In the genomic region with DNA sequence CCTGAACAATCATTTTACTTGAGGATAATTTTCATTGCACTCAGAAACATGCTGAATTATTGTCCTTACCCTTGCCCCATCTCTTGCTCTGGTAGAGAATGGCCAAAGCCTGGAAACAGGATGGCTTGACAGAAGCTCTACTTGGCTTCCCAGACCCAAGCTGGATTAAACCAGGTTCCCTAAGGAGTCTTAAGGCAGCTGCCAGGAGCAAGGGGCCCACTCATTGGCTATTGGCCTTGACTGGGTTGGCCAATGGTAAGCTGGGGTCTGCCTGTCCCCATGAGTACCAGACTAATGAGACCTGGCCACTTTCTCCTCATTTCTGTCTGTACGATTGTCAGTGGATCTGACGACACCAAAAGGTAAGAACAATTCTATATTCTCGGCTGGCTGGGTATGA, we compare ENCODE assay signal across 22 mouse cellular contexts. TPM values are rescaled to one million over a fixed set of nuclear protein-coding genes. Genes with fewer than 3 reads are reported as not detected.
DNase-seq lines count a peak whose midpoint lies in the region; ATAC-seq and TF ChIP-seq lines count a peak whose summit lies in the region.
"Had no signal": no experiment of that assay in that cellular context is flagged by ENCODE, and none has a peak within 500 bp of the region (broad histone marks: within the 10 kb centered on the region; RNA-seq: fewer than 3 reads in every experiment).

A gene (plus strand): TSS at position 257 of the 400 bp plus-strand sequence.

- 84% methylated on average over 3 of the region's 3 CpGs for WGBS in heart, adult 2 months
- 80% methylated on average over 3 of the region's 3 CpGs for WGBS in heart, embryonic 12.5 days
- 68% methylated on average over 3 of the region's 3 CpGs for WGBS in bone marrow, adult 2 months

- no peak within 1 kb of the TSS for H3K4me2 ChIP-seq in heart, embryonic 12.5 days
- H3K4me2 ChIP-seq: embryonic facial prominence, embryonic 12.5 days; hindbrain, embryonic 14.5 days; intestine, embryonic 15.5 days; liver, embryonic 12.5 days; neural tube, embryonic 15.5 days had no signal

- H3K36me3 ChIP-seq in heart, adult 2 months (ENCODE audit: control insufficient read depth, insufficient read depth, low read length), result no peaks in the 10 kb centered on the region
- H3K36me3 ChIP-seq in heart, embryonic 12.5 days, result no peaks in the 10 kb centered on the region
- H3K36me3 ChIP-seq: embryonic facial prominence, embryonic 12.5 days; intestine, embryonic 15.5 days; limb, embryonic 10.5 days; liver, embryonic 12.5 days; neural tube, embryonic 15.5 days had no signal

- intact Hi-C loops in heart, adult 2 months (cut with DNase I), result no loop called here

- TF ChIP-seq EP300 in heart, adult 2 months (IDR thresholded peaks at IDR 0.05; ENCODE audit: insufficient read depth, low read depth, low read length), result no peak

- no peak for ATAC-seq in heart, embryonic 12.5 days (ENCODE audit: insufficient number of reproducible peaks, low FRiP score)
- no peak for ATAC-seq in erythroid progenitor cell, adult 5-6 weeks (replicated peaks; ENCODE audit: low FRiP score, poor library complexity, severe bottlenecking)
- ATAC-seq: forebrain, postnatal 0 days; intestine, embryonic 15.5 days; liver, embryonic 12.5 days had no signal

- no peaks in the 10 kb centered on the region for H3K27me3 ChIP-seq in heart, adult 2 months (ENCODE audit: control insufficient read depth, insufficient read depth, low read length)
- no peaks in the 10 kb centered on the region for H3K27me3 ChIP-seq in heart, embryonic 12.5 days (replicated peaks)
- H3K27me3 ChIP-seq: embryonic facial prominence, embryonic 12.5 days; intestine, embryonic 15.5 days; liver, embryonic 12.5 days; neural tube, embryonic 15.5 days had no signal

- H3K9me3 ChIP-seq in heart, embryonic 12.5 days (replicated peaks), result no peaks in the 10 kb centered on the region
- H3K9me3 ChIP-seq: embryonic facial prominence, embryonic 12.5 days; intestine, embryonic 15.5 days; limb, embryonic 10.5 days; liver, embryonic 12.5 days; neural tube, embryonic 15.5 days had no signal

- no peaks in the 10 kb centered on the region for H3K4me1 ChIP-seq in heart, adult 2 months (ENCODE audit: control insufficient read depth, insufficient read depth, low read length)
- H3K4me1 ChIP-seq in heart, embryonic 12.5 days (replicated peaks), result peaks cover 22% of the 10 kb centered on the region
- H3K4me1 ChIP-seq in bone marrow, adult 2 months (ENCODE audit: control insufficient read depth, insufficient read depth, low read length), result peaks cover 6% of the 10 kb centered on the region
- H3K4me1 ChIP-seq: embryonic facial prominence, embryonic 12.5 days; intestine, embryonic 15.5 days; limb, embryonic 10.5 days; liver, embryonic 12.5 days; neural tube, embryonic 15.5 days had no signal

- peak; percentile 21 to 33 for DNase-seq in cerebellum, postnatal 14 days
- DNase-seq in cerebellum, postnatal 36 days, result no peak
- DNase-seq in heart, adult 2 months, result no peak
- DNase-seq in adrenal gland, adult 18-20 months (ENCODE audit: low spot score in 2 of 2), result no peak
- DNase-seq in embryo, embryonic 9.5 days (ENCODE audit: extremely low spot score), result no peak
- DNase-seq: forebrain, postnatal 0 days; heart, postnatal 14 days; midbrain, embryonic 14.5 days; thymus, adult 18-20 months had no signal

- H3K27ac ChIP-seq in heart, adult 2 months, result no peak within 1 kb of the TSS
- no peak within 1 kb of the TSS for H3K27ac ChIP-seq in heart, embryonic 12.5 days (ENCODE audit: poor library complexity, severe bottlenecking)
- H3K27ac ChIP-seq in bone marrow, adult 2 months (ENCODE audit: control insufficient read depth, insufficient read depth, low read depth, low read length, poor library complexity), result no peak within 1 kb of the TSS
- H3K27ac ChIP-seq: embryonic facial prominence, embryonic 12.5 days; hindbrain, embryonic 14.5 days; intestine, embryonic 15.5 days; limb, embryonic 10.5 days; liver, embryonic 12.5 days; neural tube, embryonic 15.5 days had no signal

- no peak for TF ChIP-seq POLR2A in heart, adult 2 months (IDR thresholded peaks at IDR 0.05; ENCODE audit: insufficient read depth, low read depth, low read length)
- TF ChIP-seq POLR2A in bone marrow, adult 2 months (IDR thresholded peaks at IDR 0.05; ENCODE audit: borderline replicate concordance, control insufficient read depth, low read depth, low read length), result no peak

- H3K4me3 ChIP-seq in heart, adult 2 months, result no peak within 1 kb of the TSS
- no peak within 1 kb of the TSS for H3K4me3 ChIP-seq in heart, embryonic 12.5 days
- no peak within 1 kb of the TSS for H3K4me3 ChIP-seq in bone marrow, adult 2 months (replicated peaks; ENCODE audit: control insufficient read depth, low read depth, low read length)
- H3K4me3 ChIP-seq: embryonic facial prominence, embryonic 12.5 days; intestine, embryonic 15.5 days; limb, embryonic 10.5 days; liver, embryonic 12.5 days; myocyte; neural tube, embryonic 15.5 days had no signal

- no peaks in the 10 kb centered on the region for H3K79me2 ChIP-seq in heart, adult 2 months (replicated peaks; ENCODE audit: control insufficient read depth, insufficient read depth, low read length)

- no peak for TF ChIP-seq CTCF in heart, adult 2 months (IDR thresholded peaks at IDR 0.05)
- TF ChIP-seq CTCF in bone marrow, adult 2 months (IDR thresholded peaks at IDR 0.05; ENCODE audit: control insufficient read depth, insufficient read depth, low read length), result no peak

- no peak within 1 kb of the TSS for H3K9ac ChIP-seq in heart, adult 2 months (ENCODE audit: low read depth, low read length)
- H3K9ac ChIP-seq in heart, embryonic 12.5 days, result no peak within 1 kb of the TSS
- H3K9ac ChIP-seq: embryonic facial prominence, embryonic 12.5 days; forebrain, postnatal 0 days; hindbrain, embryonic 14.5 days; intestine, embryonic 15.5 days; liver, embryonic 12.5 days; neural tube, embryonic 15.5 days had no signal

RNA-seq across cellular contexts. Expression of the gene that starts here (rescaled TPM):
- 10 to 100 TPM in 1 of 2 experiments, 1 to 10 TPM in 1; 5.9 to 13.6 TPM for total RNA-seq in heart, adult 2 months (2021)
- polyA plus RNA-seq in heart, adult 2 months (2012; rRNA removed), result 26.4 and 52.5 TPM in 2 replicates
- polyA plus RNA-seq in heart, embryonic 12.5 days (2016; fragmentation: Nextera tagmentation; extraction: Ambion mirVana), result 0.18 TPM in 1 of 2 replicates, not detected in the other
- 100 to 1,000 TPM; 265 to 655 TPM for total RNA-seq in adrenal gland, adult 18-20 months (2021)
- polyA plus RNA-seq in bone marrow, adult 2 months (2011; ENCODE audit: insufficient read depth, insufficient read length, low replicate concordance, missing spikeins), result 32.3 and 39.5 TPM in 2 replicates
- 12.2 TPM in 1 of 2 replicates, not detected in the other for total RNA-seq in erythroid progenitor cell, adult 5-6 weeks (2015; ENCODE audit: low replicate concordance)
- total RNA-seq in erythroid progenitor cell, adult 5-6 weeks (2017; ENCODE audit: low replicate concordance), result 0.51 TPM in 1 of 2 replicates, not detected in the other
- total RNA-seq: layer of hippocampus, adult 18-20 months; left cerebral cortex, adult 18-20 months; MEL had no signal
- polyA plus RNA-seq: embryonic facial prominence, embryonic 12.5 days; forebrain, postnatal 0 days; hindbrain, embryonic 14.5 days; intestine, embryonic 15.5 days; limb, embryonic 10.5 days; liver, embryonic 12.5 days; midbrain, embryonic 14.5 days; myocyte had no signal

Comparison
In these comparisons a context has a peak if more than half of its experiments do, and no peak if none do; other contexts are left out.
1. RNA of the gene that starts here (total RNA-seq): 265 to 655 TPM in adrenal gland, adult 18-20 months; 5.9 to 13.6 TPM in heart, adult 2 months and 0.51 to 12.2 TPM in erythroid progenitor cell, adult 5-6 weeks; every median in the first group is over 10 times any median in the second.
2. RNA of the gene that starts here (polyA plus RNA-seq): 26.4 to 52.5 TPM in heart, adult 2 months and 32.3 to 39.5 TPM in bone marrow, adult 2 months; 0.18 TPM in heart, embryonic 12.5 days; every median in the first group is over 10 times any median in the second.
3. DNase-seq: peak in cerebellum, postnatal 14 days (2 of 2); none in cerebellum, postnatal 36 days (0 of 2), heart, adult 2 months (0 of 2), adrenal gland, adult 18-20 months (0 of 2) and embryo, embryonic 9.5 days (single experiment).